Mouse (Mus musculus): ENCODE measurements around the gene Shoc2.
"Not testable (repeated sequence)": the region's sequence is repeated elsewhere in the genome, so short reads cannot be mapped to it uniquely, and the experiment has no call there.

Shoc2 gene

DNA sequence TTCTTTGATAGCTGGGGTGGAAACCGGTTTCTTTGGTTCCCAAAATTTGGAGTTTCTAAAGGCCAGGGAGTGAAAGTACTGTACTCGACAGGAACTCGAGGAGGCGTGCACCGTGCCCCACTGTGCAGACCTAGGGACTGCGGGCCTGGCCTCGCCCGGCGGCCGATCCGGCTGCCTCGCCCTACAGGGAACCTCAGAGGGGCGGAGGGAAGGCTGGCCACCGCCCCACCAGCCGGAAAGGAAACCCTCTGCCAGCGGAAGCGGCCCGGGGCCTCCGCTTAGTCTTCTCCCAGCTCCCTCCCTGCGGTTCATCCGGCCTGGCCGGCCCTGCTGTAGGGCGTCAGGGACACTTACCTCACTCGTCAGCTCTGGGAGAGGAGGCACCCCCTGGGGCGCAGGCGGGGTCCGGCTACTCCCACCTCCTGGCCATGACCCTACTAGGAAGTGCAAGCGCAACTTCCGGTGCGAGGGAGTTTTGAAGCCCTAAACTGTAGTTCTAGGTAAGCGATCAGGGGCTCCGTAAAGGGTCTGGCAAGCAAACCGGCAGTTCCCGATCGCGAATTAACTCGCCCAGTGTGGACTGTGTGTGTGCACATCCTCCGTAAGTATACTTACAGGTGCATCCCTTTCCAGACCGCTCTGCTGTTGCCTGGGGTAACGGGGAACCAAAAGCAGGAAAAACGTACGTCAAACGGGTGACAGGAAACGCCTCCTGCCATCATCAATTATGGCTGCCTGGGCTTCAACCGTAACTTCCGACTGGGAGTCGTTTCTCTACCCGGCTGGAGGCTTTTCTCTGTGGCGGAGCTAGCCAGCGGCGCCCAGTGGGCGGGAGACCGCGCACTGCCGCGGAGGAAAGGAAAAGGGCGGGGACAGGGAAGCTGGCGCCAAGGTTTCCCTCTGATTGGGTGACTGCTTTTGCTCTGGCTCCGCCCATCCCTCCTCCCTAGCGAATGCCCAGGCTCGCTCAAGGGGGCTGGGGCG, at the start of gene Shoc2, which contains the start of gene Bbip1:
TSS of gene Shoc2 (plus strand) at position 505 of the 984 bp plus-strand sequence.
TSS of gene Bbip1 (minus strand) at position 826 of the 984 bp plus-strand sequence.
- in situ Hi-C loops (cut with MboI, MseI), result no loop called here

DNA sequence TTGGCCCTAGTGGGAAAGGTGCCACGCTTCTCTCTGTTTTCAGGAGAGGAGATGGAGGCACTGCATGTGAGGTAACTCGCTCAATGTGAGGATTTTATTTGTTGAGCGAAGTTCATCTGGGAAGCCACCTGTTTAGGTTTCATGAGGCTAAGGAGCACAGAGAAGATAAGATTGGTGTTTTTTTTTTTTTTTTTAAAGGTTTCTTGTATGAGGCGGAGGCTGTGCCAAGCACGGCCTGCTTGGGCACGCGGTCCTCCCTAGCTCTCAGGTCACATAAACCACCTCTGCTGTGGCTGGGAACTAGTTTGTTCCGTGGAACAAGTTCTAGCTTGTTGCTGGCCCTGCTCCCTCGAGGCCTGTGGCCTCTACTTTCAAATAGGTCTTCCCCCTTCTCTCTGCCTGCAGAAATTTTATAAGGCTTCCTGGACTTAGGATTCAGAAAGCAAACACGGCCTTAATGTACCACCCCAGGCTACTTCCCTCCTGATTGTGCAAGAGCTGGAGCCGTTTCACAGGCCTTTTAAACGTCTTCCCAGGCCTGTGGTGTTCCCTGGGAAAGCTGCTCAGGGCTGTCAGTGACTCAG, 49.5 kb upstream of the Shoc2 start:
- in situ Hi-C loops (cut with MboI, MseI), result loop anchor here in 1 of 2 experiments (5.0 kb wide), 1 partner anchor 92 kb away; no protein-coding TSS in a partner anchor

GRCm38 (mm10) chr19:53898046-53898445, 46.1 kb upstream of the Shoc2 start:
- in situ Hi-C loops (cut with MboI, MseI), result loop anchor here in 1 of 2 experiments (5.0 kb wide), 1 partner anchor 96 kb away; no protein-coding TSS in a partner anchor

DNA sequence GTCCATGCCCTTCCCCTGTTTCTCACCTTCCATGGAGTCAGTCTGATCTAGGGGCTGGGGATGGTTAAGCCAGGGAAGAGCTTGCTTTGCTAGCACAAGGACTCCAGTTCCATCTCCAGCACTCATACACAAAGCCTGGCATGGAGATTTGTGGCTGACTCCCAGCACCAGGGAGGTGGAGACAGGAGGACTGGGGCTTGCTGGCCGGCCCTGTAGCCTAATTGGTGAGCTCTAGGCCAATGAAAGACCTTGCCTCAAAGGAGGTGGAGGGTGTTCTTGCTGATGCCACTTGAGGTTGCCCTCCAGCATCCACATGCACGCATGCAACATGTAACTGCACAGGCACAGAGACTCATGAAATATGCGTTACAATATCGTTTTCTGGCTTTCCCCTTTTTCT, 45.6 kb upstream of the Shoc2 start:
- in situ Hi-C loops (cut with MboI, MseI), result loop anchor here in 1 of 2 experiments (5.0 kb wide), 1 partner anchor 96 kb away; no protein-coding TSS in a partner anchor

DNA sequence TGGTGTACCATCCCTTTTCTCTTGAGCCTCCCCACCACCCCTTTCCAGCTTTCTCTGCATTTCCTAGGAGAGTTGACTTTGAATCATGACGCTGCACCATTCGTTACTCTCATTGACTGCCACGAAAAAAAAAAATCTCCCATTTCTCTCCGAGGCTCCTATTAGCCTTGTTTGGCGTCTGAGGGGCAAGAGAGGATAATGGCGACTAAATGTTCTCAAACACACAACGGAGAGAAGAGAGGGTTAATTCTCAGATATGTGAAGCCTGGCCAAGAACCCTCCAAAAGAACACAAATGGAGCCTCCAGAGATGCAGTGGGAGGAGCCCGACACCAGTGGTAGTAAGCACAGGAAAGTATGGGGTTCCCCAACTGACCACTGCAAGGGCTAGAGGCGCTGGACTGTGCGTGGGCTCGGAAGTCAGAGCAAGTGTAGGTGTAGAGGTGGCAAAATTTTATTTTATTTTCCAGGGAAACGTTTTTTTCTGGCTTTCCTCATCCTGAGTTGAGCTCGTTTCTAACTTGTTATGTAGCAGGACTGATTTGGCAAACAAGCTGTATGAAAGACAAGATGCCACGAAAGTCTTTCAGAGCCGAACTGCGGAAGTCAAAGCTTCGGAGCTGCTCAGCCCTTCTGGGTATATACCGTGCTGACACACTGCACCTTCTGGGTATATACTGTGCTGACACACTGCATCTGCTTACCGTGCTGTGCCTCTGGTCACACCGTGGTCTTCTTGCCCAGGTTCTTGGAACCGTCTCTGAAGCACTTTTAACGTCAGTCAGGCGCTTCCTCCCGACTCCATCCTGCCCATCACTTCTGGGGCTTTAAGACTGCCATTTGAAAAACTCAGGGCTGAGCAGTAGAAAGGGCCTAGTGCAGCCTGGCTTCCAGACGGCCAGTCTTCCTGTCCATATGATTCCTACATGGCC, 44.9 kb upstream of the Shoc2 start:
- in situ Hi-C loops (cut with MboI, MseI), result loop anchor here in 1 of 2 experiments (5.0 kb wide), 1 partner anchor 97 kb away; no protein-coding TSS in a partner anchor

DNA sequence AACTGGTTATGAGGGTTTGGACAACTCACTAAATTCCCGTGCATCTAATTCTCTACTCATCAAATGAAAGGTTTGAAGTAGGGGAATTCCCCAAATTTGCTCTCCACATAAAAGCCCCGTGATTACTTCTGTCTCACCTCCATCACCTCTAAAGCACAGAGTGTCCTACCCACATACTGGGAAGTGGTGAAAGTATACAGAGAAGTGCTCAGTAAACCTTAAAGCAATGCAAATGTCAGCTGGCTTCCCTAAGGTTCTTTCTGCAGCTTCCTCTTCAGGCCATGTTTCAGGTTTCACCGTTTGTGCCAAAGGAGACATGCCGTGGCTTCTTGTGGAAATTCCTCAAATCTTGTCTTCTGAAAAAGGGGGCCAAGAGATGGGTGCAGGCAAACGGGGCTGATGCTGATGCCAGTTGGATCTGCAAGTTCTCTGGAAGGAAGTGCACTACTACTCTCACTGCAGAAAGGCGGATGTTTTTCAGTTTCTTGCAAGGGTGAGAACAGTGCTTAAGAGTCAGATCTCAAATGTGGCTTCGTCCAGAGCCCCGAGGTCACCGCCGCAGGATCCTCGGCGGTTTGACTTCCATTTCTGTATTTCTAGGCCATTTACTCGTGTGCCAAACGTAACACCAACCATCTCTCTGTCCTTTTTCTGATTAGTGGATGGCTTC, 44.0 kb upstream of the Shoc2 start:
- in situ Hi-C loops (cut with MboI, MseI), result loop anchor here in 1 of 2 experiments (5.0 kb wide), 1 partner anchor 98 kb away; no protein-coding TSS in a partner anchor

GRCm38 (mm10) chr19:53901931-53902738, 42.0 kb upstream of the Shoc2 start:
- in situ Hi-C loops (cut with MboI, MseI), result no loop called here

DNA sequence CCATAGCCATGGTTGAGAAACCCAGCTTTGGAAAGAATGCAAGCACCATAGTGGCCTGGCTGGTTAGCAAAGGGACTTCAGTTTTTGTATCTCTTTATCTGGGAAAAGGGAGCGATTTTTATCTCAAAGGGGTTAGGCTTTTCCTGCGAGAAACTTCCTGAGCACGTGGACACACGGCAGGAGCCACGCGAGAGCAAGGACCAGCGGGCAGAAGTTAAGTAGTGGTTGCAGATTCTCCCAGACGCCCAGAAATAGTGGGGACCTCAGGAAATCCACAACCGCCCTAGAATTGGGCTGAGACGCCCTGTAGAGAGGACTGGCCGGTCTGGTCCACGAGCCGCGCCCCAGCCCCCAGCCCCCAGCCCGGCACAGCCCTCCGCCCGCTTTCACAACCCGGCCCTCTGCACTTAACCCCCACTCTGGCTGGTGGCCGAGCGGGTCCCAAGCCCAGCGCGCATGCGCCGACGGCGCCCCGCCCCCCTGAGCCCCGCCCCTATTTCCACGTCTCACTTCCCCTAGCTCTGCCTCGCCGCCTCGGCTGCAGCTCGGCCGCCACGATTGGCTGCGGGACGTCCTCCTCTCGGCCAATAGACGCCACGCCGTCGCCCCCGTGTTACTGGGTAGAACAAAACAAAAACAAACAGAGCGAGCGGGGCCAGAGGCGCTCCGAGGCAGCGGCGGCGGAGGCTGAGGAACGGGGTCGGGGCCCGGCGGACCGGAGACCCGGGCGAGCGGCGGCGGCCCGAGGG, 41.2 kb upstream of the Shoc2 start:
- in situ Hi-C loops (cut with MboI, MseI), result no loop called here

DNA sequence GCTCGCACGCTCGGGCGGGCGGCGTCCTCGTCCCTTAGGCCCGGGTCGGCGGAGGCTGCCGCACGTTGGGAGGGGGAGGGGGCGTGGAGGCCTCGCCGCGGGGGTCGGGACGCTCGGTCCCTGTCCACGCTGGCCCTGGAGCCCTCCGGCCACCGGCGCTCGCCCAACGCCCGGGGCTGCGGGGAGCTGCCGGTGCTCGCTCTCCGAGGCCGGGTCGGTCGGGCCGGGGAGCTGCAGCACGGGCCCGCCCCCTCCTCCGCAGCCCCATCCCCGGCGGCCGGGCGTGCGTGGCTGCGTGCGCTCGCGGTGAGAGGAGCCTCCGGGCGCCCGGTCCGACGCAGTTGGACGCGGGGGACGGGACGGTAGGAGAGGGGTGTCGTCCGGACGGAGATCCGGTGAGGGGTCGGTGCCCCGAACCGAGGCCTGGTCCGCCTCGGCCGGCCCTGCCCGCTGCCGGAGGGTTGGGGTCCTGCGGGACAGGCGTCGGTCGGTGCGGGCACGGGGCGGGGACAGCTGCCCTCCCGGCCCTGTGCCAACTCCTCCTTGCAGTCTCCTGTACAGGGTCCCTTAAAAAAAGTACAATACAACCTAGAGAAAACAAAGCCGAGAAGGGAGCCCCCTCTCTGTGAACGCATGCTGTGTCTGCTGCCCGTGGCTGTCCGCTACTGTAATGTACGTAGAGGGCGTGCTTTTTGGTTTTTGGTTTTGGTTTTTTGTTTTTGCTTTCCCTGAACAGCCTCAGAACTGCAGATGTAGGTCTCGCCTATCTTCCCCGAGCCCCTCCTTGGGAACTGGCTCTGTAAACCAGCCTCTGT, 40.4 kb upstream of the Shoc2 start:
- in situ Hi-C loops (cut with MboI, MseI), result no loop called here

DNA sequence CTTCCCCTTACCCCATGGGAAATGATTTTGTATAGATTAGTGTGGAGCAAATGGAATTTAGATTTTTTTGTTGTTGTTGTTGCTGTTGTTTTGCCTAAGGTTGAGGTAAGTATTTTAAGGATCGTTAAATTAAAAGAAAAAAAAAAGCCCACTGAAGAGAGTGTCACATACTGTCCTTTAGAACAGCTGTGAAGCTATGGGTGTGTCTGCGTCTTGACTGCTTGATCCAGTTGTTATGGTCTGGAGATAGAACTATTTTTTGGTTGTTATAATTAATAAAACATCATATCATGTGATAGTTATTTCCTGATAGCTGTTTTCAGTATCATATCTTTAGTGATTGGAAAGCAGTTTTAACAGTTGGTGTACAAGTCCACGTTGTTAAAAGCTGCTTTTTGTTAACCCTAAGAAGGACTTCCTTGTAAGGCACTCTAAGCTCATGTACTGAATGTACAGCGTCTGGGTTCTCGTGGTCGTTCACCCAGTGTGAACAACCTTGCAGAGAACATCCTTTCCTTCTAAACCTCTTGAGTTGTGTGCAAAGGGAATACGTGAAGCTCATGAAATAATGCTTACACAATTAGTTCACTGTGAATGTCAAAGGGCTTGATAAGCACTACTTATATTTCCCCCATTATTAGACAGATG, 39.1 kb upstream of the Shoc2 start:
- in situ Hi-C loops (cut with MboI, MseI), result no loop called here

DNA sequence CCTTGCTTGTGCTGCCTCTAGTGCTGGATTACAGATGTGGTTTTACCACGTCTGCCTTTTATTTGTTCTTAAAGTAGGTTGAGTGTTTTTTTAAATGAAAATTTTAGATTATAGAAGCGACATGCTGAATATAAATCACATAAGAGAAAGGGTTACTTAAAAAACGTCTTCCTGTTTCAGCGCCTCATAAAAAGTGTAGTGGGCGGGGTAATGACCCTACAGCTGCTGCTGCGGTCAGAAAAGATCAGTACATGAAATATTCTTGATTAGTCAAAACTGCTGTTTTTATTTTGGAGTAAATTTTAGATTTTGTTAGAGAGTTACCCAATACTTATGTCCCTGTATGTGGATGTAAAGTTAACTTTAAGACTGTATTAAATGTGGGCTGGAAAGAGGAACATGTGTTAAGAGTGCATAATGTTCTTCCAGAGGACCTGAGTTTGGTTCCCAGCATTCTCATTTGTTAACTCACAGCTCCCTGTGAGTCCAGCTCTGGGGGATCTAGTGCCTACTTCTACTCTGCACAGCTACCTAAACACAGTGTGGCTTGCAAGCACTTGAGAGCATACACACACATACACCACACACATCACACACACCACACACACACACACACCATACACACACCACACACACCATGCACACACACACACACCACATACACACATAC, 37.9 kb upstream of the Shoc2 start:
- in situ Hi-C loops (cut with MboI, MseI), result no loop called here

DNA sequence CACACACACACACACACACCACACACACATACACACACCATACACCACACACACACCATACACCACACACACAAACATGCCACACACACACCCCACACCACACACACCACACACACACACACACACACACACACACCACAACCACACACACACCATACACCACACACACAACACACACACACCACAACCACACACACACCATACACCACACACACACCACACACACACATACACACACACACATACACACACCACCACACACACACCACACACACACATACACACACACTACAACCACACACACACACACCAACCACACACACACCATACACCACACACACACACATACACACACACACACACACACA, 37.4 kb upstream of the Shoc2 start:
- in situ Hi-C loops (cut with MboI, MseI), result not testable (repeated sequence)

GRCm38 (mm10) chr19:53914950-53915349, 29.2 kb upstream of the Shoc2 start:
- in situ Hi-C loops (cut with MboI, MseI), result no loop called here

GRCm38 (mm10) chr19:53919541-53919940, 24.6 kb upstream of the Shoc2 start:
- in situ Hi-C loops (cut with MboI, MseI), result no loop called here

DNA sequence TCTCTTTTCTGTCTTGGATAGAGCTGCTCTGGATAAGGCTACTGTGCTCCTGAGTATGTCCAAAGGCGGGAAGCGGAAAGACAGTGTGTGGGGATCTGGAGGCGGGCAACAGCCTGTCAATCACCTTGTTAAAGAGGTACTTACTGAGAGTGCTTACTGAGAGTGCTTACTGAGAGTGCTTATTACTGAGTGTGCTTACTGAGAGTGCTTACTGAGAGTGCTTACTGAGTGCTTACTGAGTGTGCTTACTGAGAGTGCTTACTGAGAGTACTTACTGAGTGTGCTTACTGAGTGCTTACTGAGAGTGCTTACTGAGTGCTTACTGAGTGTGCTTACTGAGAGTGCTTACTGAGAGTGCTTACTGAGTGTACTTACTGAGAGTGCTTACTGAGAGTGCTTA, 22.1 kb upstream of the Shoc2 start:
- in situ Hi-C loops (cut with MboI, MseI), result not testable (repeated sequence)

DNA sequence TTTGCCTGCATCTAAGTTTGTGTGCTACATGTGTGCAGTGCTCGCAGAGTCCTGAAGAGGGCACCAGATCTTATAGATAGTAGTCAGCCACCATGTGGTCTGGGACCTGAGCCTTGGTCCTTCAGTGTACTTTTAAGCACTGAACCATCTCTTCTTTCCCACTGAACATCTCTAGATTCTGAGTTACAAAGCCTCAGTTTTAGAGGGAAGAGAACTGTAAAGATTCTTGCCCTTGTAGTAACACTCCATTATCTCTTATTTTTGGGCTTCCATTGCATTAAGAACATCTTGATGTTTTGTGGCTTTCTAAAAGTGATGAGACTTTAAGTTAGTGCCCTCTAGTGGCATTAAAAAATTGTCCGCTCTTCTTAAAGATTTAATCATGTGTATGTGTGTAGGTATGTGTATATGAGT, 18.8 kb upstream of the Shoc2 start:
- in situ Hi-C loops (cut with MboI, MseI), result no loop called here

DNA sequence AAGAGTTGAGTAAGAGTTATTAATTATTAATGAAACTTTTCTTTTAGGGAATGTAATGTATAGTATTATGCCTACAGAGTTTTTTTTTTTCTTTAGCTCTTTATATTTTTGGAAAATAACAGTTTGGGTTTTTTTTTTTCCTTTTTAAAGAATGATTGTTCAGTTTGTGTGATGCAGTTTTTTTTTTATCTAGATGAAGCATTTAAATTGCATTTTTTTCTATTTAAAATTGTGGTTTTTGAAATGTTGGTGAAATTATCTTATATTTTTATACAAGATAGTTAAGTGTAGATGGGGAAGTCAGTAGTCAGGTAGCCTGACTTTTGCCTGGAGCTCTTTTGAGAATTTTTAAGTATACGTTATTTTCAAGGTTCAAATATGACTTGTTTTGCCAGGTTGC, 17.4 kb upstream of the Shoc2 start:
- in situ Hi-C loops (cut with MboI, MseI), result no loop called here

Measured in T-helper 17 cell (primary cell).